Mouse (Mus musculus) small intestine, adult 2 months (tissue): ENCODE measurements around the gene Gphn. TPM values are rescaled to one million over a fixed set of nuclear protein-coding genes. Genes with fewer than 3 reads are reported as not detected.

Experiments
- H3K27ac ChIP-seq: fragments of 200-500 bp; 2 replicates; pipeline ENCODE4 v1.5.1; 2012; ENCODE audit warnings: low read depth, low read length, control low read depth, inconsistent platforms; ENCODE audit not compliant: insufficient read depth
- H3K27me3 ChIP-seq: fragments of 200-500 bp; 2 replicates; pipeline ENCODE4 v1.6.1; 2012; ENCODE audit warnings: mild to moderate bottlenecking, moderate library complexity, low read length, inconsistent platforms; ENCODE audit not compliant: control insufficient read depth, insufficient read depth
- H3K36me3 ChIP-seq: fragments of 200-500 bp; 2 replicates; pipeline ENCODE4 v1.6.1; 2012; ENCODE audit warnings: mild to moderate bottlenecking, low read length, control low read depth, inconsistent platforms; ENCODE audit not compliant: control insufficient read depth, insufficient read depth
- H3K4me1 ChIP-seq: fragments of 200-500 bp; 2 replicates; pipeline ENCODE4 v1.6.1; 2012; ENCODE audit warnings: low read length, inconsistent platforms, mixed read lengths; ENCODE audit not compliant: control insufficient read depth, insufficient read depth, insufficient read length
- H3K4me3 ChIP-seq: fragments of 200-500 bp; 2 replicates; pipeline ENCODE4 v1.5.1; 2012; ENCODE audit warnings: low read depth, mild to moderate bottlenecking, control low read depth, inconsistent platforms, low read length, moderate library complexity
- CTCF ChIP-seq: fragments of 200-500 bp; IDR thresholded peaks from 2 replicates; pipeline ENCODE4 v1.5.1; 2012; ENCODE audit warnings: low read depth, mild to moderate bottlenecking, control low read depth, inconsistent platforms, low read length, moderate library complexity, mixed read lengths; ENCODE audit not compliant: insufficient replicate concordance, insufficient read length; ENCODE audit errors: extremely low read depth
- POLR2A ChIP-seq: fragments of 200-500 bp; IDR thresholded peaks from 2 replicates; pipeline ENCODE4 v1.6.1; 2012; ENCODE audit warnings: low read depth, mild to moderate bottlenecking, control low read depth, inconsistent platforms, low read length, moderate library complexity
- WGBS: fragments of 180-500 bp; shearing (Covaris S2); methylation state at CpG from one replicate; pipeline ENCODE4 v1.1.7; 2018; 5-methylcytosine and 5-hydroxymethylcytosine counted together
- polyA plus RNA-seq: library from polyadenylated mRNA; depleted of rRNA; stranded (reverse); fragments of >200 nt; gene quantifications from 2 replicates; pipeline ENCODE4 v1.2.3, GENCODE M21; 2012

Gene Gphn
- polyA plus RNA-seq, 1 experiment, result 7.2 TPM

- Histone ChIP-seq H3K36me3 (no peaks in the 10 kb centered on the region; the same call in 1 of the 2 replicates), H3K4me1 (no peaks in the 10 kb centered on the region), H3K27me3 (no peaks in the 10 kb centered on the region), H3K27ac (no peak overlapping the region), H3K4me3 (no peak overlapping the region)
- TF ChIP-seq POLR2A, result no peak
- no peak for TF ChIP-seq CTCF
- 91% methylated on average over 5 of the region's 5 CpGs for WGBS
Observed at GRCm38 (mm10) chr12:78678101-78678806, 452.1 kb downstream of the Gphn start.

GRCm38 (mm10) chr12:78678807-78679189 is 452.6 kb downstream of the Gphn start:
- no peak overlapping the region for H3K4me3 ChIP-seq
- 90% methylated on average over 2 of the region's 2 CpGs for WGBS

GRCm38 (mm10) chr12:78681048-78681447 is 454.9 kb downstream of the Gphn start:
- Histone ChIP-seq H3K4me3 (no peak overlapping the region), H3K4me1 (no peaks in the 10 kb centered on the region), H3K36me3 (no peaks in the 10 kb centered on the region; the same call in 1 of the 2 replicates), H3K27ac (no peak overlapping the region), H3K27me3 (no peaks in the 10 kb centered on the region)
- WGBS, result 92% methylated on average over 2 of the region's 2 CpGs
- TF ChIP-seq CTCF, result no peak
- TF ChIP-seq POLR2A, result no peak

More at GRCm38 (mm10) chr12:78678807-78679189, 452.6 kb downstream of the Gphn start:
- TF ChIP-seq POLR2A (no peak), CTCF (no peak)
- H3K4me1 ChIP-seq, result no peaks in the 10 kb centered on the region
- H3K36me3 ChIP-seq, result no peaks in the 10 kb centered on the region; the same call in 1 of the 2 replicates
- no peak overlapping the region for H3K27ac ChIP-seq
- H3K27me3 ChIP-seq, result no peaks in the 10 kb centered on the region

- Histone ChIP-seq H3K36me3 (no peaks in the 10 kb centered on the region; the same call in 1 of the 2 replicates), H3K4me1 (no peaks in the 10 kb centered on the region), H3K27ac (no peak overlapping the region), H3K4me3 (no peak overlapping the region), H3K27me3 (no peaks in the 10 kb centered on the region)
- WGBS, result 87% methylated on average over 4 of the region's 4 CpGs
- TF ChIP-seq POLR2A (no peak), CTCF (no peak)
Observed at GRCm38 (mm10) chr12:78682279-78682678, 456.1 kb downstream of the Gphn start.

GRCm38 (mm10) chr12:78685669-78686215 is 459.6 kb downstream of the Gphn start:
- H3K27me3 ChIP-seq, result no peaks in the 10 kb centered on the region
- H3K4me3 ChIP-seq, result no peak overlapping the region
- no peaks in the 10 kb centered on the region for H3K36me3 ChIP-seq
- H3K4me1 ChIP-seq, result no peaks in the 10 kb centered on the region
- no peak for TF ChIP-seq POLR2A
- TF ChIP-seq CTCF, result no peak
- H3K27ac ChIP-seq, result no peak overlapping the region
- WGBS, result 50% methylated on average over 1 of the region's 1 CpGs

- 88% methylated on average over 5 of the region's 5 CpGs for WGBS
- Histone ChIP-seq H3K27me3 (no peaks in the 10 kb centered on the region), H3K36me3 (no peaks in the 10 kb centered on the region), H3K4me3 (no peak overlapping the region), H3K4me1 (no peaks in the 10 kb centered on the region), H3K27ac (no peak overlapping the region)
- TF ChIP-seq POLR2A (no peak), CTCF (no peak)
Observed at GRCm38 (mm10) chr12:78688876-78689275, 462.7 kb downstream of the Gphn start.

GRCm38 (mm10) chr12:78691325-78691724 is 465.1 kb downstream of the Gphn start, which contains the start of gene Fam71d:
Fam71d (plus strand) TSS chr12:78691535.
- TF ChIP-seq CTCF (no peak), POLR2A (no peak)
- Histone ChIP-seq H3K27ac (no peak within 1 kb of the TSS), H3K27me3 (no peaks in the 10 kb centered on the region), H3K36me3 (no peaks in the 10 kb centered on the region), H3K4me1 (no peaks in the 10 kb centered on the region), H3K4me3 (no peak within 1 kb of the TSS)
- 67% methylated on average over 1 of the region's 1 CpGs for WGBS
